Mouse (Mus musculus) E14TG2a.4 (cell line): ENCODE measurements around the gene 4930583I09Rik.

Experiments
- CTCF ChIP-seq: conservative IDR thresholded peaks from 2 replicates; pipeline ENCODE4 v1.5.1; 2014; ENCODE audit warnings: low read length
- NANOG ChIP-seq: IDR thresholded peaks from 2 replicates; pipeline ENCODE4 v1.6.1; 2014; ENCODE audit warnings: borderline replicate concordance, low read length, mixed read lengths
- POU5F1 ChIP-seq: IDR thresholded peaks from 2 replicates; pipeline ENCODE4 v1.6.1; 2014; ENCODE audit warnings: low read length, borderline replicate concordance

GRCm38 (mm10) chr17:64802956-64803275, 33.0 kb downstream of the 4930583I09Rik start:
- TF ChIP-seq CTCF (no peak), NANOG (no peak), POU5F1 (no peak)
